Mouse (Mus musculus) liver, embryonic 16.5 days (tissue): ENCODE data around the gene Ntn4. TPM values are rescaled to one million over a fixed set of nuclear protein-coding genes. Genes with fewer than 3 reads are reported as not detected.
A peak's percentile ranks its signal among the peaks of the same experiment; 100 is the strongest.

ENCODE experiments used
- ATAC-seq: fragments of 200-750 bp; cut with Nextera tagmentation; 2 replicates; pipeline ENCODE4 v1.8.0; 2017; ENCODE audit warnings: low read depth, mild to moderate bottlenecking, moderate number of reproducible peaks, moderate library complexity
- H3K27ac ChIP-seq: fragments of 300-500 bp; sonication (generic); 2 replicates; pipeline ENCODE4 v1.5.1; 2014; ENCODE audit warnings: mild to moderate bottlenecking, low read length
- H3K27me3 ChIP-seq: fragments of 300-500 bp; sonication (generic); 2 replicates; pipeline ENCODE4 v1.6.1; 2014; ENCODE audit warnings: low read depth, low read length, mixed read lengths; ENCODE audit not compliant: control insufficient read depth, insufficient read depth
- H3K36me3 ChIP-seq: fragments of 300-500 bp; sonication (generic); 2 replicates; pipeline ENCODE4 v1.6.1; 2014; ENCODE audit warnings: mild to moderate bottlenecking; ENCODE audit not compliant: control insufficient read depth, insufficient read depth
- H3K4me1 ChIP-seq: fragments of 300-500 bp; sonication (generic); 2 replicates; pipeline ENCODE4 v1.6.1; 2014; ENCODE audit warnings: low read depth, low read length, mixed read lengths; ENCODE audit not compliant: control insufficient read depth
- H3K4me2 ChIP-seq: fragments of 300-500 bp; sonication (generic); 2 replicates; pipeline ENCODE4 v1.6.1; 2014; ENCODE audit warnings: low read depth, low read length, mixed read lengths
- H3K4me3 ChIP-seq: fragments of 300-500 bp; sonication (generic); 2 replicates; pipeline ENCODE4 v1.5.1; 2014; ENCODE audit warnings: low read depth, mild to moderate bottlenecking, low read length
- H3K9ac ChIP-seq: fragments of 300-500 bp; sonication (generic); 2 replicates; pipeline ENCODE4 v1.6.1; 2014; ENCODE audit warnings: low read depth, low read length
- H3K9me3 ChIP-seq: fragments of 300-500 bp; sonication (generic); replicated peaks from 2 replicates; pipeline ENCODE4 v1.6.1; 2016; ENCODE audit warnings: low read length; ENCODE audit not compliant: control insufficient read depth
- WGBS: fragments of 180-500 bp; shearing (Covaris S2); extraction: QIAGEN DNeasy Blood & Tissue Kit; methylation state at CpG from one replicate; pipeline ENCODE4 v1.1.7; 2014; ENCODE audit not compliant: insufficient replicate concordance; 5-methylcytosine and 5-hydroxymethylcytosine counted together
- polyA plus RNA-seq: library from polyadenylated mRNA; unstranded; fragments of >200 nt; fragmentation: Nextera tagmentation; extraction: Ambion mirVana; gene quantifications from 2 replicates; pipeline ENCODE4 v1.2.1, GENCODE M21; 2015

The Ntn4 gene
- polyA plus RNA-seq, 1 experiment from 2014 or later = 0.22 TPM

- Histone ChIP-seq H3K9ac (0 out of 2 replicates have a peak overlapping the region, but pooled peaks have one; percentile 1), H3K27me3 (no peaks in the 10 kb centered on the region), H3K4me1 (peaks cover 7% of the 10 kb centered on the region), H3K9me3 (no peaks in the 10 kb centered on the region), H3K4me2 (peak overlapping the region; percentile 46), H3K4me3 (peak overlapping the region; percentile 28), H3K36me3 (no peaks in the 10 kb centered on the region), H3K27ac (no peak overlapping the region)
- 17% methylated on average over 21 of the region's 21 CpGs for WGBS
- no peak for ATAC-seq
Measured at GRCm38 (mm10) chr10:93700589-93701363, 60.3 kb downstream of the Ntn4 start.

DNA sequence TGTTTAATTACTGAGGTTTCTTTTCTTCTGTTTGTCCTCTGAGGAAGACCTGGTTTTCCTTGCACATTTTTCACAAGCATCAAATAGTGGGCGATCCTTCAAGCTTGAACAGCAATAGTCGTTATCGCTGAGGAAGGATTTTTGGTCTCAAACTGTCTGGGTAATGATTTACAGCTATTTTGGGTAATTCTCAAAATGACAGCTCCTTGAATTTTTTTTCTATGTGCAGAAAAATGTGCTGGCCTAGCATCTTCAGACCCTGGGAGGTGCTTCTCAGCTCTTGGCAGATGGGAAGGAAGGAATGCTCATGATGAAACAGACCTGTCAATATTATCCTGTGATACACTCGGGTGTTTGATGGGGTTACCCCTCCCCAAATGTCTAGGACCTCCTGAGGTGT, 63.5 kb downstream of the Ntn4 start:
- Histone ChIP-seq H3K4me3 (no peak overlapping the region), H3K4me1 (peaks cover 16% of the 10 kb centered on the region), H3K9ac (no peak overlapping the region), H3K4me2 (no peak overlapping the region), H3K27me3 (no peaks in the 10 kb centered on the region), H3K36me3 (no peaks in the 10 kb centered on the region), H3K27ac (no peak overlapping the region), H3K9me3 (no peaks in the 10 kb centered on the region)
- ATAC-seq = no peak
- WGBS = 77% methylated on average over 4 of the region's 4 CpGs

GRCm38 (mm10) chr10:93707149-93708075, 66.9 kb downstream of the Ntn4 start:
- H3K9me3 ChIP-seq = no peaks in the 10 kb centered on the region
- peaks cover 11% of the 10 kb centered on the region for H3K4me1 ChIP-seq
- no peaks in the 10 kb centered on the region for H3K36me3 ChIP-seq
- ATAC-seq = no peak
- H3K27ac ChIP-seq = no peak overlapping the region
- H3K4me2 ChIP-seq = no peak overlapping the region
- no peaks in the 10 kb centered on the region for H3K27me3 ChIP-seq
- no peak overlapping the region for H3K9ac ChIP-seq
- WGBS = 64% methylated on average over 21 of the region's 21 CpGs
- no peak overlapping the region for H3K4me3 ChIP-seq

GRCm38 (mm10) chr10:93708076-93708473, 67.6 kb downstream of the Ntn4 start:
- Histone ChIP-seq H3K9me3 (no peaks in the 10 kb centered on the region), H3K9ac (no peak overlapping the region), H3K4me2 (no peak overlapping the region), H3K4me1 (peaks cover 11% of the 10 kb centered on the region), H3K36me3 (no peaks in the 10 kb centered on the region), H3K27me3 (no peaks in the 10 kb centered on the region), H3K27ac (peak overlapping the region; percentile 33; the same call in 1 of the 2 replicates), H3K4me3 (no peak overlapping the region)
- no peak for ATAC-seq
- 55% methylated on average over 6 of the region's 6 CpGs for WGBS

- peak overlapping the region; percentile 17; the same call in 1 of the 2 replicates for H3K4me2 ChIP-seq
- WGBS = 13% methylated on average over 5 of the region's 5 CpGs
- ATAC-seq = peak; percentile 88
- H3K9ac ChIP-seq = no peak overlapping the region; the same call in 1 of the 2 replicates
- peak overlapping the region; percentile 53; the same call in 1 of the 2 replicates for H3K27ac ChIP-seq
- H3K4me3 ChIP-seq = no peak overlapping the region
- H3K4me1 ChIP-seq = peaks cover 11% of the 10 kb centered on the region
- no peaks in the 10 kb centered on the region for H3K36me3 ChIP-seq
- H3K9me3 ChIP-seq = no peaks in the 10 kb centered on the region
- no peaks in the 10 kb centered on the region for H3K27me3 ChIP-seq
Measured at GRCm38 (mm10) chr10:93708515-93708914, 68.0 kb downstream of the Ntn4 start.

DNA sequence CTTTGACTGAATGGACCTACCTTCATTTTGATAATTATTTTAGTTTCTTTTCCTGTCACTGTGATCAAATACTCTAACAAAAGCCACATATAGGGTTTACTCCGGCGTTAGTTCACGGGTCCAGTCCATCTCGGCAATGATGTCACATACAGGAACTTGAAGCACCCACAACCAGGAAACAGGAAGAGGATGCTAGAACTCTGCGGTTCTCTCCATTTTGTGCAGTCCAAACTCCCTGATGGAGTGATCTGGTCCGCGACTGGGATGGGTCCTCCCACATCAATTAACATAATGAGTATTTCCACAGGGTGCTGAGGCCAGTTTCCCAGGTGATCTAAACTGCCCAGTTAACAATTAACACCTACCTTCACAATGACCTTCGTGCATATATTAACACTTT, 69.1 kb downstream of the Ntn4 start:
- H3K27ac ChIP-seq = no peak overlapping the region
- no peaks in the 10 kb centered on the region for H3K36me3 ChIP-seq
- no peaks in the 10 kb centered on the region for H3K27me3 ChIP-seq
- no peak for ATAC-seq
- 58% methylated on average over 8 of the region's 8 CpGs for WGBS
- no peak overlapping the region for H3K9ac ChIP-seq
- peaks cover 11% of the 10 kb centered on the region for H3K4me1 ChIP-seq
- no peaks in the 10 kb centered on the region for H3K9me3 ChIP-seq
- no peak overlapping the region for H3K4me3 ChIP-seq
- H3K4me2 ChIP-seq = no peak overlapping the region

DNA sequence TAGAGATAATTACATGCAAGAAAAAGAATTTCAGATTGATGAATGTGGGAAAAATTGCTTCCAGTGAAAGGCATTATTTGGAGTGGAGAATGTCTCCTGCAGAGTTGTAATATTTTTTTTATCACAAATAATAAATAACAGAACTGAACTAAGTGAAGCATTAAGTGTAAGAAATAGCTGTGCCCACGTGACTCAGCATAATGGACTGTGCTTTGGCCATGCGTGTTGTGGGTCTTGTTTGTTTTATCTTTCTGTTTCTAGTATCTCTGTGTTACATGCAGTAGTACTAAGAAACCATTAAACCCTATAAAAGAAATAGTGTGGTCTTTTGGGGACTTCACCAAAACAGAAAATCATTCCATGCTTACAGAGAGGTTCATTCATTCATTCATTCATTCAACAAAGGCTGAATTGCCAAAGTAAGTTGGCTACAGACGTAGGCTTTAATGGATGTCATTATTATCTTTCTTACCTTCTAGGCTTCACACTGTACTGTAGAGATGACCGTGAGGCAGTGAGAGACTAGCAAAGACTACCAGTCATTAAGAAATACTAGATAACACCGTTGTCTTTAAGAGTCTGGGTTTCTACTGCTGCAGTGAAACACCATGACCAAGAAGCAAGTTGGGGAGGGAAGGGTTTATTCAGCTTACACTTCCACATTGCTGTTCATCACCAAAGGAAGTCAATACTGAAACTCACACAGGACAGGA, 81.3 kb downstream of the Ntn4 start:
- no peak overlapping the region for H3K4me3 ChIP-seq
- H3K9ac ChIP-seq = no peak overlapping the region
- WGBS = 33% methylated on average over 5 of the region's 5 CpGs
- ATAC-seq = 0 out of 2 replicates have a peak, but pooled peaks have one; percentile 51
- H3K4me1 ChIP-seq = peaks cover 18% of the 10 kb centered on the region
- H3K27me3 ChIP-seq = no peaks in the 10 kb centered on the region
- H3K9me3 ChIP-seq = no peaks in the 10 kb centered on the region
- H3K4me2 ChIP-seq = no peak overlapping the region
- 0 out of 2 replicates have a peak overlapping the region, but pooled peaks have one; percentile 15 for H3K27ac ChIP-seq
- H3K36me3 ChIP-seq = no peaks in the 10 kb centered on the region

DNA sequence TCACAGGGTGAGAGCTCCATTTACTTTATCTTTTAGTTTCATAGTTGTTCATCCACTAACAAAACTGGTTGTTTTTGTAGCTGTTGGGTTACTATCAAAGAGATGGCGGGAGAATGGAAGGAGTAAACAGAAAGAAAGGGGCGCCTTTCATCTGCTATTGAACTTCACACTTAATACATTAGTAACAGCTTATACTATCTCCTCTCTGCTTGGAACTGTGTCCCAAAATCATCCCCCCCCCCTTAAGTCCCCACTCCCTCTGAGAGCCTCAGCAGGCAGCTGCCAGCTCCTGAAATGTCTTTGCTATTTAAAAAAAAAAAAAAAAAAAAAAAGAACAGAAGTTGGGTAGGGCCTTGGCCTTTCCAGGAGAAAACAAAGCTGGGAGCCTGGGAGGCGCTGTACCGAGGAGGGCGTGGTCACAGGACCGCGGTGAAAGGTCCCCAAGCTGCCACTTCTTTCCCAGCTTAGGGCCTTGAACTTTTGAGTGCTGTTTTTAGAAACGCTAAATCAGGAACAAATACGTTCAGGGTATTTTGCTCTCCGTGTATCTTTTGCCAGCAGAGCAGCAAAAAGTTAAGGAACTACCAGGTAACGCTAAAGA, 83.6 kb downstream of the Ntn4 start:
- H3K4me2 ChIP-seq = peak overlapping the region; percentile 2; the same call in 1 of the 2 replicates
- no peaks in the 10 kb centered on the region for H3K9me3 ChIP-seq
- no peaks in the 10 kb centered on the region for H3K27me3 ChIP-seq
- WGBS = 16% methylated on average over 11 of the region's 11 CpGs
- peaks cover 18% of the 10 kb centered on the region for H3K4me1 ChIP-seq
- no peak for ATAC-seq
- no peak overlapping the region; the same call in 1 of the 2 replicates for H3K27ac ChIP-seq
- no peak overlapping the region for H3K9ac ChIP-seq
- no peaks in the 10 kb centered on the region for H3K36me3 ChIP-seq
- H3K4me3 ChIP-seq = no peak overlapping the region
